Mouse (Mus musculus): ENCODE measurements at regions not wholly inside any gene's neighbourhood (a gene's known extent, or its start where the extent isn't known, plus 50 kb on each side); places are given as distances from the start of the nearest gene placed in this dataset.
A peak's percentile ranks its signal among the peaks of the same experiment; 100 is the strongest.

DNA sequence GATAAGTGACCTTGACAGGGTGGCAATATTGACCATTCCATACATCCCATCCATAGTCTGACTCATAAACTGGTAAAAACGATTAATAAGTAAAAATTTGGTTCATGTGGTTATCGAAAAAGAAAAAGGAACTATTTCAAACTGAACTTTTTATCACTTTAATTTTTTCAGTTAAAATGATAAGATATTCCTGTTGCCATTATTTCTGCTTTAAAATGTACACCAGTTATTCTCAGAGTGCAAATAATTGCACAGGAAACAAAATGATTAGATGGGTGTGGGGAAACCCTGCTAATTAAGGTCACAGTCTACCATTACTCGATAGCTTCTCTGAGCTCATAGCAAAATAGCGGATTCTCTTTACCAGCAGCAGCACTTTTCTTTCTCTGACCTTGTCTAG, 509.4 kb downstream of the Pcdh7 start:
- TF ChIP-seq ZKSCAN1 (IDR thresholded peaks at IDR 0.05; ENCODE audit: low read depth, low read length) (no peak), EP300 (IDR thresholded peaks at IDR 0.05; ENCODE audit: low read depth in 1 of 2, low read length in 2 of 2) (peak; percentile 24 to 69; a peak in 1 of 4 replicates), SIN3A (IDR thresholded peaks at IDR 0.05; ENCODE audit: low read length) (0 out of 2 replicates have a peak, but pooled peaks have one; percentile 19), BHLHE40 (IDR thresholded peaks at IDR 0.05; ENCODE audit: borderline replicate concordance, low read depth, low read length) (no peak), MYB (IDR thresholded peaks at IDR 0.05; ENCODE audit: low read depth, low read length) (peak; percentile 53; the same call in 1 of the 2 replicates), E2F4 (IDR thresholded peaks at IDR 0.05; ENCODE audit: borderline replicate concordance, low read depth, low read length) (no peak)
- Histone ChIP-seq H3K27me3 (ENCODE audit: control insufficient read depth in 1 of 2, insufficient read depth in 2 of 2, low read length in 2 of 2) (no peaks in the 10 kb centered on the region), H3K4me1 (ENCODE audit: control insufficient read depth in 1 of 2, insufficient read depth in 2 of 2, low read length in 2 of 2) (peaks cover 0 to 2% of the 10 kb centered on the region in 2 experiments; a peak in 2 of 4 replicates), H3K27ac (ENCODE audit: control insufficient read depth, low read depth, low read length) (no peak overlapping the region; the same call in 1 of the 2 replicates), H3K9me3 (replicated peaks; ENCODE audit: insufficient read depth, low read length) (no peaks in the 10 kb centered on the region), H3K9ac (ENCODE audit: control insufficient read depth, low read depth, low read length, poor library complexity, severe bottlenecking) (no peak overlapping the region), H3K79me2 (ENCODE audit: control insufficient read depth, insufficient read depth, low read length, poor library complexity) (no peaks in the 10 kb centered on the region), H3K36me3 (ENCODE audit: control insufficient read depth in 1 of 2, insufficient read depth in 2 of 2, low read length in 2 of 2) (no peaks in the 10 kb centered on the region), H3K4me3 (ENCODE audit: control insufficient read depth in 1 of 2, insufficient read depth in 1 of 2, low read depth in 2 of 2, low read length in 2 of 2) (no peak overlapping the region)
- no peak for DNase-seq (ENCODE audit: low read depth, low spot score)

DNA sequence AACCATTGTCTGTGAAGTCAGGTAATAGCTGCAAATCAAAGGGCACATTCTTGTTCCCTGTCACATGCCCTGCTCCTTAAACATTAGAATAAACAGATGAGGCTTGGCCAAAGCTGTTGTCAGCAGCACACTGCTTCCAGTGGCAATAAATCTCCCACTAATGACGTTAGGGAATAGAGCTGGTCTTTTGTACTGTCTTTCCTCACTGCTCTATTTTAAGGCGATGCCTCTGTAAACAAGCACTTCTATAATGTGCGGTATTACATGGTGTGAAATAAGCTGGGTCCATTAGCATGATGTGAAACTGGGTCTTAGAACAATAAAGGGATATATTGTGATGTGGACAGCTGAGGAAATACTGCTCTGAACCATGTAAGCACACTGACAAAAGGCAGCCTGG, 511.0 kb downstream of the Pcdh7 start:
- Histone ChIP-seq H3K36me3 (ENCODE audit: control insufficient read depth in 1 of 2, insufficient read depth in 2 of 2, low read length in 2 of 2) (no peaks in the 10 kb centered on the region), H3K9ac (ENCODE audit: control insufficient read depth, low read depth, low read length, poor library complexity, severe bottlenecking) (no peak overlapping the region), H3K79me2 (ENCODE audit: control insufficient read depth, insufficient read depth, low read length, poor library complexity) (no peaks in the 10 kb centered on the region), H3K9me3 (replicated peaks; ENCODE audit: insufficient read depth, low read length) (no peaks in the 10 kb centered on the region), H3K4me1 (ENCODE audit: control insufficient read depth in 1 of 2, insufficient read depth in 2 of 2, low read length in 2 of 2) (peaks cover 0 to 2% of the 10 kb centered on the region in 2 experiments; a peak in 2 of 4 replicates), H3K27ac (ENCODE audit: control insufficient read depth, low read depth, low read length) (no peak overlapping the region), H3K4me3 (ENCODE audit: control insufficient read depth in 1 of 2, insufficient read depth in 1 of 2, low read depth in 2 of 2, low read length in 2 of 2) (no peak overlapping the region), H3K27me3 (ENCODE audit: control insufficient read depth in 1 of 2, insufficient read depth in 2 of 2, low read length in 2 of 2) (no peaks in the 10 kb centered on the region)
- DNase-seq (ENCODE audit: low read depth, low spot score), result no peak
- TF ChIP-seq BHLHE40 (IDR thresholded peaks at IDR 0.05; ENCODE audit: borderline replicate concordance, low read depth, low read length) (no peak), MAFK (IDR thresholded peaks at IDR 0.05; ENCODE audit: borderline replicate concordance, low read depth, low read length) (no peak), ZMIZ1 (IDR thresholded peaks at IDR 0.05; ENCODE audit: low read depth, low read length) (no peak), E2F4 (IDR thresholded peaks at IDR 0.05; ENCODE audit: borderline replicate concordance, low read depth, low read length) (no peak), KAT2A (conservative IDR thresholded peaks at IDR 0.05; ENCODE audit: low read depth, low read length) (no peak), UBTF (IDR thresholded peaks at IDR 0.05; ENCODE audit: borderline replicate concordance, insufficient read depth, low read depth, low read length) (no peak), MYC (IDR thresholded peaks at IDR 0.05; ENCODE audit: low read depth, low read length) (no peak), NELFE (IDR thresholded peaks at IDR 0.05; ENCODE audit: low read depth, low read length) (no peak), TCF12 (IDR thresholded peaks at IDR 0.05; ENCODE audit: low read depth, low read length) (no peak), GATA1 (IDR thresholded peaks at IDR 0.05; ENCODE audit: low read depth, low read length) (no peak), ZKSCAN1 (IDR thresholded peaks at IDR 0.05; ENCODE audit: low read depth, low read length) (no peak), ELF1 (IDR thresholded peaks at IDR 0.05; ENCODE audit: low read depth, low read length) (no peak), TAL1 (IDR thresholded peaks at IDR 0.05; ENCODE audit: low read length) (no peak)

Measured in MEL (cell line).